Mouse (Mus musculus): ENCODE measurements around the gene Mrpl45.

DNA sequence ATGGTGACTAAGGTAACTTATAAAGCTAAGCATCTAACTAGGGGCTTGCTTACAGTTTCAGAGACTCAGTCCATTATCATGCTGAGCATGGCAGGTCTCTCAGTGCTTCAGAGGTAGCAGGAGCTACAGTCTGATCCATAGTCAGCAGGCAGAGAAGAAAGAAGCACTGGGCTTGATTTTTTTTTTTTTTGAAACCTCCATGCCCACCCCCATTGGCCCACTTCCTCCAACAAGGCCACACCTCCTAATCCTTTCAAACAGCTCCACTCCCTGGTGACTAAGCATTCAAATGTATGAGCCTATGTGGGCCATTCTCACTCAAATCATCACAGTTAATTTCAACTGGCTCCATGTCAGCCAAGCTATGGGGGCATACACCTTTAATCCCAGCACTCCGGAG is 22.8 kb upstream of the Mrpl45 start:
- TF ChIP-seq CTCF (IDR thresholded peaks at IDR 0.05; ENCODE audit: low read depth, low read length) (no peak), POLR2A (IDR thresholded peaks at IDR 0.05; ENCODE audit: insufficient read depth, low read length) (no peak), EP300 (IDR thresholded peaks at IDR 0.05; ENCODE audit: insufficient read depth, low read depth, low read length) (no peak)
